Mouse (Mus musculus) thymus, postnatal 14 days (tissue): ENCODE measurements around the gene Rnaseh2a.

Experiments used
- DNase-seq: peaks from one replicate; pipeline ENCODE4 v3.0.0; 2021

Gene Rnaseh2a

GRCm38 (mm10) chr8:84982499-84983011, 13.0 kb upstream of the Rnaseh2a start:
- no peak for DNase-seq

GRCm38 (mm10) chr8:84981644-84982498, 12.3 kb upstream of the Rnaseh2a start:
- no peak for DNase-seq

DNA sequence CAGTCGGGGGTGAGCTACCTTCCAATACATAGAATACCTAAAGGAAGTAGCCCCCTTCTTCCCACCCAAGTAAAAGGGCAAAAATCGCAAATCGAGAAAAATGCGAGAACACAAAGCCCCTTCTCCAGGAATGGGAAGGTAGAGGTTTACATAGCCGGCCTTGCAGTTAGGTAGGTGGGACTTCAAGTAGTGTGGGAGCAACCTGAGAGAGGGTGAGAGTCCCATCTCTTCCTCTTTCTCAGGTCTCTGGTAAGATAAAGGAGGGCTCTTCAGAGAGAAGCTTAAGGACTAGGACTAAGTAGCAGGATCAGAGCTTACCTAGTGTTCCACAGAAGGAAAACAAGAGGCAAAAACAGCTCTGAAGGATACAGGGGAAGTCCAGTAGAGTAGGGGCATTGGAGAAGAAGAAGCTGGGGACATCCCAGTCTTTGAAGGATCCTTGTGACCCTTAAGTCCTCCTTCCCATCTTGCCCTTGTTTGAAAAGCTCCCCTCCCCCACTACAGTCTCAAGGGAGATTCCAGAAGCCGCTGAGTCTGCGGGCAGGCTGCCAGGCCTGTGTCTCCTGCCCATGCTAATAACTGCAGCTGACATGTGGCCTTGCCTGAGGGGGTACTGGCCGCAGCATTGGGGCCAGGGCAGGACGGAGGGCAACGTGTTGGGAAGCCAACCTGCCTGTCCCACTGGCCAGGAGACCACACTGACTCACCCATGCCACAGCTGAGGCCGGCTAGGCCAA, 11.2 kb upstream of the Rnaseh2a start:
- peak; percentile 22 for DNase-seq

GRCm38 (mm10) chr8:84979599-84980421, 10.2 kb upstream of the Rnaseh2a start:
- peak; percentile 82 for DNase-seq

- peak; percentile 96 for DNase-seq
Measured at GRCm38 (mm10) chr8:84978248-84978940, 8.8 kb upstream of the Rnaseh2a start, which contains the start of gene Junb. Junb (minus strand) TSS chr8:84978718.

DNA sequence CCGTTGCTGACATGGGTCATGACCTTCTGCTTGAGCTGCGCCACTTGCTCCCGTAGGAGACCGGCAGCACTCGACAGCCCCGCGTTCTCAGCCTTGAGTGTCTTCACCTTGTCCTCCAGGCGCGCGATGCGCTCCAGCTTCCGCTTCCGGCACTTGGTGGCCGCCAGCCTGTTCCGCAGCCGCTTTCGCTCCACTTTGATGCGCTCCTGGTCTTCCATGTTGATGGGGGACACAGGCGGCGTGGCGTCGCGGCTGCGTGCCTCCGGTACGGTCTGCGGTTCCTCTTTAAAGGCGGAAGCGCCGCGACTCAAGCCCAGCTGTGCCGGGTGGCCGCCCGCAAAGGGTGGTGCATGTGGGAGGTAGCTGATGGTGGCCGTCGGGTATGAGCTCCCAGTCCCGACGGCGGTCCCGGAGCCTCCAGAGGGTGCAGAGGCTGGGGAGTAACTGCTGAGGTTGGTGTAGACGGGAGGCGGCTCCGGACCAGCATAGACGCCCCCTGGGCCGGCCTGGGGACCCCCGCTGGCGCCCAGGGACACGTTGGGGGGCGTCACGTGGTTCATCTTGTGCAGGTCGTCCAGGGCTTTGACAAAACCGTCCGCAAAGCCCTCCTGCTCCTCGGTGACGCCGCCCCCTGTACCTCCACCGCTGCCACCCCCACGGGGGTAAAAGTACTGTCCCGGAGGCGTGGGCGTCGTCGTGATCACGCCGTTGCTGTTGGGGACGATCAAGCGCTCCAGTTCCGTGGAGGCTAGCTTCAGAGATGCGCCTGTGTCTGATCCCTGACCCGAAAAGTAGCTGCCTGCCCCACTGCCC, 8.1 kb upstream of the Rnaseh2a start:
- DNase-seq: peak; percentile 86

DNA sequence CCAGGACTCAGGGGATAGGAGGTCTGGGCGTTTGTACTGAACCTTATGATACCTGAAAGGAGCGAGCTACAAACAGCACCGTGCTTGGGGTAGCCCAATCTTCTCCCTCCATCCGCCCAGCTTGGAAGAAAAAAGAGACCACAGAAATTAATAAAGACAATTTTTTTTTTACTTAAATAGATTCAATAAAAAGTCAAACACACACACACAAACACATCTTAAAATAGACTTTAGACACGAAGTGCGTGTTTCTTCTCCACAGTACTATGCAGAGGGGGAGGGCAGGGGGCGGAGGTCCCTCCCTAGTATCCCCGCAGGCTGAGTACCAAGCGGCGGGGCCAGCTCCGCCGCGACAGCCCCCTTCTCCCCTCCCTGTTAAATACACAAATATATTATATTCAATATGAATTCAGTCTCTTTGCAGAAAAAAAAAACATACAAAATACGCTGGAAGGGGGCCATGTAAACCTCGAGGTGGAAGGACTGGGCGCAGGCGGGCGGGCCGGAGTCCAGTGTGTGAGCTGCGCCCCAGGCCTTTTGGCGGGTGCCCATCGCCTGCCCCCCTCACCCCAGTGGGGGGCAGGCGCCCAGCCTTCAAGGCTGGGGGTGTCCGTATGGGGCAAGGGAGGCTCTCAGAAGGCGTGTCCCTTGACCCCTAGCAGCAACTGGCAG, 7.3 kb upstream of the Rnaseh2a start:
- DNase-seq: peak; percentile 43

GRCm38 (mm10) chr8:84976031-84976762, 6.6 kb upstream of the Rnaseh2a start:
- peak; percentile 95 for DNase-seq

GRCm38 (mm10) chr8:84975434-84975833, 5.9 kb upstream of the Rnaseh2a start:
- DNase-seq: peak; percentile 87

DNA sequence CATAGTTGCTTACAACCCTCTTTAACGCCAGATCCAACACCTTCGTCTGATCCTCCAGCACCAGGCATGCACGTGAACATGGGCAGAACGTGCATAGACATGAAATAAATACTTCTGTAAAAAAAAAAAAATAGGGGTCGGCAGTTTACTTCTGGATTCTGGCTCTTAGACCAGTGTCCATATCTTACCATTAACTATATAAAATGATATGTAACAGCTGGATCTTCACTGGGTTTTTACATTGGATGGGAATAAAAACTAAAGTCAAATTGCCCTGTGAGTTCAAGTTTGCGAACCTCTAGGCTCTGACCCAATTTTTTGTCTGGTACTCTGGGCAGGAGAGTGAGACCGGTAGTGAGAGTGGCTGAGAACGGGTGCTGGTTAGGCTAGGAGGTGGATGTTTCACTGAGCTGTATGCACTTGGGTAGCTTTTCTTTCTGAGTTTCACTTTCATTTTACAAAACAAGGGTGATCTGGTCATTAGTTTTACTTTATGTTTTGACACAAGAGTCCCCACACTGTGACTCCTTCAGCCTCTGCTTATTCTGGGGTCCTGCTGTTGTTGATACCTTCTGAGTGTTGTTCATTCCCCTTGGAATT, 5.1 kb upstream of the Rnaseh2a start:
- DNase-seq: no peak

GRCm38 (mm10) chr8:84973803-84974542, 4.4 kb upstream of the Rnaseh2a start:
- DNase-seq: peak; percentile 59

GRCm38 (mm10) chr8:84973079-84973478, 3.5 kb upstream of the Rnaseh2a start:
- no peak for DNase-seq

DNA sequence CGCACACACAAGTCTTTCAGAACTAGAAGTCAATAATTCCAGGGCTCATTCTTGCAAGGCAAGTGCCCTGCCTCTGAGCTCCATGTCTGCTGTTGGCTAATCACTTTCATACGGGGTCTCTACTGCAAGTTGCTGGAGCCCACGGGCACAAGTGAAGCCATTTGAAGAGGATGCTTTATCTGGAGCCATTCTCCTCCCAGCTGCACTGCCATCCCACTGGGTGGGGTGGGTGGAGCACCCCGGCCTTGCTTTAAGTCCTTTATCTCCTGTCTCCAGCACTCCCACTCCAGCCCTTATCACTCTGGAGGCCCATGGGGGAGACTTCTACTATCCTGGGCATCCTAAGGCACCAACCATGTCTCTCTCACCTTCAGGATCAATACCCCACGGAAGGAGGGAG, 1.3 kb upstream of the Rnaseh2a start:
- DNase-seq: no peak

- no peak for DNase-seq
Measured at GRCm38 (mm10) chr8:84970135-84970790, 696 bp upstream of the Rnaseh2a start.

- DNase-seq: no peak
Measured at GRCm38 (mm10) chr8:84968650-84969049, 917 bp downstream of the Rnaseh2a start.

DNA sequence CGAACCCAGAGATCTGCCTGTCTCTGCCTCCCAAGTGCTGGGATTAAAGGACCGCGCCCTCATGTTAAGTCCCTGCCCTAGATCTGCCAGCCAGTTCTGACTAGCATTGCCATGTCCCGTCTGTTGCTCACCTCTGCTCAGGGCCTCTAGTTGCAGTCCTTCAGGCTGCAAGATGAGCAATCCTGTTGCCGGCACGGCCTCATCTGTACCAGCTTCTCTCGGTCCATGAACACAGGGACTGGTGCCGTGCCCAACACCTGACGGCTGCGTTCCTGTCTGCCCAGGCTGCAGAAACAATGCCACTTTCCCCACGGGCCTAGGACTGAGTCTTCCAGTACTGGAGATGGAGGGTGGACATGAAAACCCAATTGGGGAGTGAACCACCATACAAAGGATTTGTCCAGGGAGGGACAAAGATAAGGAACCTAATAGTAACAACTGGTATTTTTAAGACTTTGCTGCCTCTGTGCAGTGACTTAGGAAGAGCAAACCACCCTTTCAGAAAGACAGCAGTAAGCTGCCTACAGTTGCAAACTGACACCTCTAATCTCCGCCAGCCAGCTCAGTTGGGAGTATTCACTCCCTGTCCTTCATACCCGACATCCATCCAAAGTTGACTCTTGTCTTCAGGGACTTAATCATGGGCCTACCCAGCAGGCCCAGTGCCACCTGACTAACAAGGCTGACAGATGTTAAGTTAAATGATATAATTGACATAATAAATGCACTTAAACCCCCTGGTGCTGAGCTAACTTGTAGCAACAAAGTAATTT, 1.8 kb downstream of the Rnaseh2a start:
- DNase-seq: no peak

- DNase-seq: peak; percentile 65
Measured at GRCm38 (mm10) chr8:84966603-84967002, 3.0 kb downstream of the Rnaseh2a start.
